Mouse (Mus musculus): Measurements from ENCODE around the gene Dnaaf3.

Dnaaf3 gene

GRCm38 (mm10) chr7:4526341-4527301 lies 5.6 kb downstream of the Dnaaf3 start:
- POLR2A ChIA-PET = interaction anchor here in 3 of 4 experiments (0.5 to 6.0 kb wide), 48 partner anchors 11 to 937 kb away, joined by 3 to 46 read pairs (median 4); partner anchors contain the start of genes Hspbp1 (in 2 of the 3), Leng8 (in 2 of the 3), Mboat7 (in 2 of the 3) and Ppp1r12c (in 2 of the 3)
- CTCF ChIA-PET = interaction anchor here (0.5 to 10.9 kb wide), 35 partner anchors 10 to 1332 kb away, joined by 3 to 219 read pairs (median 4); partner anchors contain the start of genes Tnnt1 (in 2 of the 4), Cox6b2 (in 1 of the 4), Fiz1 (in 1 of the 4) and Tsen34 (in 1 of the 4)

GRCm38 (mm10) chr7:4524212-4524922 lies 7.9 kb downstream of the Dnaaf3 start, which contains the start of gene Tnni3:
TSS of gene Tnni3 (minus strand) at chr7:4524229.
- ChIA-PET CTCF (interaction anchor here (0.5 to 10.9 kb wide), 65 partner anchors 8 to 946 kb away, joined by 3 to 219 read pairs (median 4); partner anchors contain the start of genes Dnaaf3 (in 1 of the 4), Isoc2a (in 1 of the 4), Leng8 (in 1 of the 4) and Ndufa3 (in 1 of the 4)), POLR2A (interaction anchor here (0.6 to 6.0 kb wide), 58 partner anchors 8 to 907 kb away, joined by 3 to 46 read pairs (median 4); partner anchors contain the start of genes Ppp1r12c (in 3 of the 4), Mboat7 (in 2 of the 4), Rpl28 (in 2 of the 4) and Tsen34 (in 2 of the 4))

GRCm38 (mm10) chr7:4523205-4524130 lies 8.8 kb downstream of the Dnaaf3 start:
- CTCF ChIA-PET = interaction anchor here (0.5 to 10.9 kb wide), 63 partner anchors 8 to 945 kb away, joined by 3 to 219 read pairs (median 5); partner anchors contain the start of genes Dnaaf3 (in 1 of the 4), Isoc2a (in 1 of the 4), Leng8 (in 1 of the 4) and Ndufa3 (in 1 of the 4)
- POLR2A ChIA-PET = interaction anchor here (0.6 to 6.0 kb wide), 58 partner anchors 9 to 906 kb away, joined by 3 to 46 read pairs (median 4); partner anchors contain the start of genes Ppp1r12c (in 3 of the 4), Dnaaf3 (in 2 of the 4), Mboat7 (in 2 of the 4) and Tsen34 (in 2 of the 4)

GRCm38 (mm10) chr7:4522292-4522691 lies 10.0 kb downstream of the Dnaaf3 start:
- ChIA-PET CTCF (interaction anchor here in 3 of 4 experiments (0.5 to 10.9 kb wide), 6 partner anchors 10 to 391 kb away, joined by 3 to 219 read pairs (median 30); partner anchors contain the start of gene Tnnt1 (in 1 of the 3)), POLR2A (interaction anchor here in 2 of 4 experiments (0.5 to 6.0 kb wide), 12 partner anchors 9 to 878 kb away, joined by 3 to 46 read pairs (median 4); partner anchors contain the start of genes Ppp1r12c (in 2 of the 2), Cnot3 (in 1 of the 2), Mboat7 (in 1 of the 2) and Tsen34 (in 1 of the 2))

- ChIA-PET CTCF (interaction anchor here in 3 of 4 experiments (0.7 to 10.9 kb wide), 7 partner anchors 8 to 94 kb away, joined by 4 to 219 read pairs (median 13); partner anchors contain the start of genes Ppp1r12c (in 1 of the 3) and Tnnt1 (in 1 of the 3)), POLR2A (interaction anchor here in 3 of 4 experiments (0.6 to 6.0 kb wide), 20 partner anchors 8 to 828 kb away, joined by 3 to 46 read pairs (median 4); partner anchors contain the start of genes Ppp1r12c (in 2 of the 3), Dnaaf3 (in 1 of the 3), Leng8 (in 1 of the 3) and Mboat7 (in 1 of the 3))
Measured at GRCm38 (mm10) chr7:4521231-4522003, 10.8 kb downstream of the Dnaaf3 start.

- POLR2A ChIA-PET = no interaction called here
- CTCF ChIA-PET = interaction anchor here in 1 of 4 experiments (10.9 kb wide), 1 partner anchor 7 kb away, joined by 219 read pairs; the partner anchor contains the start of gene Tnnt1
Measured at GRCm38 (mm10) chr7:4518487-4518886, 13.8 kb downstream of the Dnaaf3 start.

GRCm38 (mm10) chr7:4516332-4517050 lies 15.8 kb downstream of the Dnaaf3 start, which contains the start of gene Tnnt1:
TSS of gene Tnnt1 (minus strand) at chr7:4516382.
- ChIA-PET POLR2A (interaction anchor here in 3 of 4 experiments (0.6 to 2.6 kb wide), 24 partner anchors 8 to 899 kb away, joined by 3 to 15 read pairs (median 4); partner anchors contain the start of genes Ube2s (in 2 of the 3), Cnot3 (in 1 of the 3), Cox6b2 (in 1 of the 3) and Dnaaf3 (in 1 of the 3)), CTCF (interaction anchor here (0.5 to 10.7 kb wide), 16 partner anchors 7 to 829 kb away, joined by 3 to 219 read pairs (median 4); partner anchors contain the start of genes Gm44973 (in 1 of the 4), Ppp1r12c (in 1 of the 4) and Tnni3 (in 1 of the 4))

- POLR2A ChIA-PET = interaction anchor here in 3 of 4 experiments (0.6 to 2.6 kb wide), 17 partner anchors 8 to 899 kb away, joined by 3 to 15 read pairs (median 5); partner anchors contain the start of genes Cnot3 (in 1 of the 3), Cox6b2 (in 1 of the 3), Dnaaf3 (in 1 of the 3) and Ndufa3 (in 1 of the 3)
Measured at GRCm38 (mm10) chr7:4515853-4516252, 16.4 kb downstream of the Dnaaf3 start.

GRCm38 (mm10) chr7:4513829-4514712 lies 18.2 kb downstream of the Dnaaf3 start:
- ChIA-PET POLR2A (interaction anchor here (0.6 to 2.9 kb wide), 16 partner anchors 9 to 459 kb away, joined by 3 to 18 read pairs (median 5); partner anchors contain the start of genes Ppp1r12c (in 3 of the 4), Tnni3 (in 3 of the 4), Leng8 (in 1 of the 4) and Ube2s (in 1 of the 4)), CTCF (interaction anchor here (0.5 to 10.7 kb wide), 42 partner anchors 7 to 869 kb away, joined by 3 to 219 read pairs (median 4); partner anchors contain the start of genes Tnni3 (in 4 of the 4) and Ppp1r12c (in 3 of the 4))

More at GRCm38 (mm10) chr7:4515853-4516252, 16.4 kb downstream of the Dnaaf3 start:
- CTCF ChIA-PET = interaction anchor here (0.5 to 10.7 kb wide), 13 partner anchors 8 to 829 kb away, joined by 3 to 219 read pairs (median 4); partner anchors contain the start of genes Leng8 (in 1 of the 4), Ppp1r12c (in 1 of the 4) and Tnni3 (in 1 of the 4)

- ChIA-PET CTCF (interaction anchor here (0.5 to 10.7 kb wide), 46 partner anchors 8 to 1079 kb away, joined by 3 to 219 read pairs (median 4); partner anchors contain the start of genes Tnni3 (in 4 of the 4) and Ppp1r12c (in 3 of the 4)), POLR2A (interaction anchor here (0.6 to 2.9 kb wide), 20 partner anchors 9 to 460 kb away, joined by 3 to 18 read pairs (median 4); partner anchors contain the start of genes Ppp1r12c (in 3 of the 4), Tnni3 (in 3 of the 4), Leng8 (in 1 of the 4) and Ube2s (in 1 of the 4))
Measured at GRCm38 (mm10) chr7:4513236-4513635, 19.0 kb downstream of the Dnaaf3 start.

- POLR2A ChIA-PET = interaction anchor here in 3 of 4 experiments (0.6 to 4.2 kb wide), 5 partner anchors 9 to 801 kb away, joined by 3 to 42 read pairs (median 4); partner anchors contain the start of genes Tnni3 (in 2 of the 3), Fiz1 (in 1 of the 3) and Zfp524 (in 1 of the 3)
- CTCF ChIA-PET = interaction anchor here in 3 of 4 experiments (0.5 to 10.7 kb wide), 6 partner anchors 10 to 1967 kb away, joined by 3 to 219 read pairs (median 4); partner anchors contain the start of genes Tnni3 (in 3 of the 3) and Ppp1r12c (in 1 of the 3)
Measured at GRCm38 (mm10) chr7:4511489-4512224, 20.6 kb downstream of the Dnaaf3 start.

All from embryonic stem cell, embryonic (primary cell).